Mouse (Mus musculus): ENCODE data around the gene Faxc. TPM values are rescaled to one million over a fixed set of nuclear protein-coding genes. Genes with fewer than 3 reads are reported as not detected.

The Faxc gene
- polyA plus RNA-seq, 1 experiment from 2014 or later = 19.6 TPM

GRCm38 (mm10) chr4:21974126-21974525, 43.0 kb downstream of the Faxc start:
- Histone ChIP-seq H3K36me3 (peaks cover 19% of the 10 kb centered on the region; the same call in 1 of the 2 replicates), H3K4me1 (replicated peaks) (peaks cover 7% of the 10 kb centered on the region; the same call in 1 of the 2 replicates), H3K27me3 (no peaks in the 10 kb centered on the region), H3K9me3 (no peaks in the 10 kb centered on the region), H3K27ac (replicated peaks) (no peak overlapping the region), H3K4me2 (no peak overlapping the region), H3K4me3 (no peak overlapping the region), H3K9ac (no peak overlapping the region)
- no peak for ATAC-seq (ENCODE audit: low read depth)
- WGBS = 67% methylated on average over 3 of the region's 3 CpGs

- Histone ChIP-seq H3K27ac (replicated peaks) (no peak overlapping the region), H3K9me3 (no peaks in the 10 kb centered on the region), H3K4me2 (no peak overlapping the region), H3K27me3 (no peaks in the 10 kb centered on the region), H3K4me1 (replicated peaks) (no peaks in the 10 kb centered on the region), H3K36me3 (peaks cover 15% of the 10 kb centered on the region), H3K4me3 (no peak overlapping the region), H3K9ac (no peak overlapping the region)
- no peak for ATAC-seq (ENCODE audit: low read depth)
- WGBS = 70% methylated on average over 4 of the region's 4 CpGs
Observed at GRCm38 (mm10) chr4:21980471-21980870, 49.3 kb downstream of the Faxc start.

- Histone ChIP-seq H3K4me3 (no peak overlapping the region), H3K27me3 (no peaks in the 10 kb centered on the region), H3K4me2 (no peak overlapping the region), H3K4me1 (replicated peaks) (no peaks in the 10 kb centered on the region), H3K9me3 (no peaks in the 10 kb centered on the region), H3K36me3 (peaks cover 27% of the 10 kb centered on the region), H3K27ac (replicated peaks) (no peak overlapping the region), H3K9ac (no peak overlapping the region)
- WGBS = 97% methylated on average over 9 of the region's 9 CpGs
- no peak for ATAC-seq (ENCODE audit: low read depth)
Observed at GRCm38 (mm10) chr4:21982449-21982848, 51.3 kb downstream of the Faxc start.

- Histone ChIP-seq H3K9ac (no peak overlapping the region), H3K27me3 (no peaks in the 10 kb centered on the region), H3K4me3 (no peak overlapping the region), H3K4me1 (replicated peaks) (no peaks in the 10 kb centered on the region), H3K36me3 (peaks cover 32% of the 10 kb centered on the region), H3K9me3 (no peaks in the 10 kb centered on the region), H3K4me2 (no peak overlapping the region), H3K27ac (replicated peaks) (no peak overlapping the region)
- no peak for ATAC-seq (ENCODE audit: low read depth)
- 89% methylated on average over 8 of the region's 8 CpGs for WGBS
Observed at GRCm38 (mm10) chr4:21986857-21987256, 55.7 kb downstream of the Faxc start.

- H3K9me3 ChIP-seq = no peaks in the 10 kb centered on the region
- ATAC-seq (ENCODE audit: low read depth) = no peak
- 86% methylated on average over 10 of the region's 10 CpGs for WGBS
- no peak overlapping the region for H3K4me3 ChIP-seq
- peaks cover 27% of the 10 kb centered on the region for H3K36me3 ChIP-seq
- no peaks in the 10 kb centered on the region for H3K4me1 ChIP-seq (replicated peaks)
- H3K9ac ChIP-seq = no peak overlapping the region
- H3K4me2 ChIP-seq = no peak overlapping the region
- H3K27me3 ChIP-seq = no peaks in the 10 kb centered on the region
- H3K27ac ChIP-seq (replicated peaks) = no peak overlapping the region
Observed at GRCm38 (mm10) chr4:21987460-21987859, 56.3 kb downstream of the Faxc start.

GRCm38 (mm10) chr4:21989571-21990091, 58.5 kb downstream of the Faxc start:
- no peaks in the 10 kb centered on the region for H3K9me3 ChIP-seq
- H3K9ac ChIP-seq = no peak overlapping the region
- peaks cover 38% of the 10 kb centered on the region for H3K36me3 ChIP-seq
- no peak overlapping the region for H3K27ac ChIP-seq (replicated peaks)
- no peak overlapping the region for H3K4me2 ChIP-seq
- WGBS = 87% methylated on average over 3 of the region's 3 CpGs
- no peaks in the 10 kb centered on the region for H3K27me3 ChIP-seq
- no peak for ATAC-seq (ENCODE audit: low read depth)
- H3K4me1 ChIP-seq (replicated peaks) = no peaks in the 10 kb centered on the region
- no peak overlapping the region for H3K4me3 ChIP-seq

- no peaks in the 10 kb centered on the region for H3K9me3 ChIP-seq
- 49% methylated on average over 3 of the region's 3 CpGs for whole genome bisulfite sequencing
- peaks cover 35% of the 10 kb centered on the region for H3K36me3 ChIP-seq
- H3K27me3 ChIP-seq = no peaks in the 10 kb centered on the region
- no peak overlapping the region for H3K4me2 ChIP-seq
- no peak for ATAC-seq (ENCODE audit: low read depth)
- H3K9ac ChIP-seq = no peak overlapping the region
- no peak overlapping the region for H3K27ac ChIP-seq (replicated peaks)
- no peaks in the 10 kb centered on the region for H3K4me1 ChIP-seq (replicated peaks)
- no peak overlapping the region for H3K4me3 ChIP-seq
Observed at GRCm38 (mm10) chr4:21990580-21991235, 59.6 kb downstream of the Faxc start.

- no peaks in the 10 kb centered on the region for H3K27me3 ChIP-seq
- no peak overlapping the region for H3K27ac ChIP-seq (replicated peaks)
- H3K9me3 ChIP-seq = no peaks in the 10 kb centered on the region
- H3K36me3 ChIP-seq = no peaks in the 10 kb centered on the region
- no peak overlapping the region for H3K4me3 ChIP-seq
- WGBS = 13% methylated on average over 9 of the region's 9 CpGs
- H3K4me2 ChIP-seq = peak overlapping the region; percentile 33; the same call in 1 of the 2 replicates
- peak; percentile 86 for ATAC-seq (ENCODE audit: low read depth)
- peak overlapping the region; percentile 62 for H3K9ac ChIP-seq
- peaks cover 12% of the 10 kb centered on the region for H3K4me1 ChIP-seq (replicated peaks)
Observed at GRCm38 (mm10) chr4:22017656-22018379, 86.7 kb downstream of the Faxc start.

GRCm38 (mm10) chr4:22018414-22018813, 87.3 kb downstream of the Faxc start:
- peak overlapping the region; percentile 62 for H3K9ac ChIP-seq
- H3K4me1 ChIP-seq (replicated peaks) = peaks cover 12% of the 10 kb centered on the region
- WGBS = 23% methylated on average over 5 of the region's 5 CpGs
- H3K4me2 ChIP-seq = peak overlapping the region; percentile 33; the same call in 1 of the 2 replicates
- no peak overlapping the region for H3K4me3 ChIP-seq
- H3K36me3 ChIP-seq = no peaks in the 10 kb centered on the region
- H3K27ac ChIP-seq (replicated peaks) = no peak overlapping the region
- peak; percentile 69; the same call in 1 of the 2 replicates for ATAC-seq (ENCODE audit: low read depth)
- H3K9me3 ChIP-seq = no peaks in the 10 kb centered on the region
- H3K27me3 ChIP-seq = no peaks in the 10 kb centered on the region

GRCm38 (mm10) chr4:22029951-22030350, 98.8 kb downstream of the Faxc start:
- Histone ChIP-seq H3K27me3 (no peaks in the 10 kb centered on the region), H3K36me3 (no peaks in the 10 kb centered on the region), H3K27ac (replicated peaks) (no peak overlapping the region), H3K4me2 (no peak overlapping the region), H3K4me3 (no peak overlapping the region), H3K9ac (no peak overlapping the region), H3K4me1 (replicated peaks) (no peaks in the 10 kb centered on the region), H3K9me3 (no peaks in the 10 kb centered on the region)
- no peak for ATAC-seq (ENCODE audit: low read depth)
- 59% methylated on average over 2 of the region's 2 CpGs for WGBS

Measured in neural tube, embryonic 13.5 days (tissue).